Mouse (Mus musculus) olfactory bulb, adult 2 months (tissue): ENCODE measurements around the gene Tex13b. TPM values are rescaled to one million over a fixed set of nuclear protein-coding genes. Genes with fewer than 3 reads are reported as not detected.

Source experiments
- H3K27ac ChIP-seq: fragments of 200-500 bp; 2 replicates; pipeline ENCODE4 v1.5.1; 2012; ENCODE audit warnings: low read depth, low read length; ENCODE audit not compliant: insufficient read depth
- H3K4me1 ChIP-seq: fragments of 200-500 bp; 2 replicates; pipeline ENCODE4 v1.6.1; 2012; ENCODE audit warnings: low read length; ENCODE audit not compliant: control insufficient read depth, insufficient read depth
- H3K4me3 ChIP-seq: fragments of 200-500 bp; 2 replicates; pipeline ENCODE4 v1.5.1; 2012; ENCODE audit warnings: mild to moderate bottlenecking, low read depth, low read length, moderate library complexity; ENCODE audit not compliant: insufficient read depth
- CTCF ChIP-seq: fragments of 200-500 bp; IDR thresholded peaks from 2 replicates; pipeline ENCODE4 v1.5.1; 2012; ENCODE audit warnings: low read depth, mild to moderate bottlenecking, low read length, moderate library complexity; ENCODE audit not compliant: insufficient read depth
- POLR2A ChIP-seq: fragments of 200-500 bp; IDR thresholded peaks from 2 replicates; pipeline ENCODE4 v1.6.1; 2012; ENCODE audit warnings: mild to moderate bottlenecking, low read depth, low read length, moderate library complexity; ENCODE audit not compliant: insufficient read depth
- WGBS: fragments of 180-500 bp; shearing (Covaris S2); methylation state at CpG from one replicate; pipeline ENCODE4 v1.1.7; 2018; 5-methylcytosine and 5-hydroxymethylcytosine counted together
- polyA plus RNA-seq: library from polyadenylated mRNA; stranded (reverse); fragments of >200 nt; gene quantifications from 2 replicates; pipeline ENCODE4 v1.2.4, GENCODE M21; 2012; ENCODE audit warnings: low replicate concordance; ENCODE audit not compliant: missing spikeins, insufficient read depth, insufficient read length

Tex13b gene
- polyA plus RNA-seq, 1 experiment = not detected

DNA sequence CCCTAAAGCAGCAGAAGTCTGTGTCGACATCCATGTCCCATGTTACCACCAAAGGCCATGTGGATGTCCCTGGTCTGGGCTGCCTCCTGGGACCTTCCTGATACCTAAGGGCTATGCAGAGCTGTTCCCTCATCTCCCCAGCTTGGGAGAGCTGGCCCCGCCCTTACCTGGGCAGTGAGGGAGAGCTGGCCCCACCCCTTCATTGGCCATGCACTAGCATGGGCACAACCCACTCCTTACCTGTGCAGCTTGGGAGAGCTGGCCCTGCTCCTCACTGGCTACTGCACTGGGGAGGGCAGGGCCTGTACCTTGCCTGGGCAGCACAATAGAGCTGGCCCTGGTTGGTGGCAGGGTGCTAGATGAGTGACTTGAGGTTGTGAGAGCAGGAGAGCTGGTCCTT lies 7.9 kb downstream of the Tex13b start:
- WGBS = 86% methylated on average over 2 of the region's 2 CpGs

DNA sequence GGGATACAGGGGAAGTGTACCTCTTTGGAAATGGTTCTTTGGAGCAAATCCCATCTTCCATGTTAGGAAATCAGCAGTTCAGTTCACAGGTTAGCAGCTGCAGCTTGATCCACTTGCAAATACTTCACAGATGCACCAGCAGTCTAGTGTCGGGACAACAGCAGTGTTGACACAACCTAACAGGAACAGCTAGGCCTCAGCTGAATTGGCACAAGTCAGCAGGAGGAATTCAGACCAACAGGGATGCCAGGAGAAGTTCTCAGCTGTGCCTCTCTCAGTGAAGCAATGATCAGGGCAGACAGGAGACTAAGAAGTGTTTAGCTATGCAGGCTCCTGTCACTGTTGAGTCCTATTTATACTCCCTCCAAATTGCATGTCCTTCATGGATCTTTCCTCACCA lies 43.4 kb downstream of the Tex13b start:
- no peak overlapping the region for H3K4me3 ChIP-seq
- H3K27ac ChIP-seq = no peak overlapping the region
- H3K4me1 ChIP-seq = no peaks in the 10 kb centered on the region
- WGBS = 73% methylated on average over 1 of the region's 1 CpGs
- TF ChIP-seq POLR2A (no peak), CTCF (no peak)

More for the DNA sequence above, 7.9 kb downstream of the Tex13b start:
- no peak overlapping the region for H3K4me3 ChIP-seq
- TF ChIP-seq POLR2A = no peak
- no peak for TF ChIP-seq CTCF
- H3K4me1 ChIP-seq = no peaks in the 10 kb centered on the region
- no peak overlapping the region for H3K27ac ChIP-seq

Other genes starting within 250 kb of the Tex13b start
- gene Tsc22d3, start 212.8 kb downstream of the Tex13b start, polyA plus RNA-seq = not detected in 2 replicates
- not detected in 2 replicates for gene Mid2, start 148.8 kb downstream of the Tex13b start, polyA plus RNA-seq
- not detected in 2 replicates for gene Vsig1, start 94.2 kb upstream of the Tex13b start, polyA plus RNA-seq
- not detected in 2 replicates for gene Psmd10, start 143.3 kb upstream of the Tex13b start, polyA plus RNA-seq
- gene Atg4a, start 143.5 kb upstream of the Tex13b start, polyA plus RNA-seq = not detected in 2 replicates